Mouse (Mus musculus) megakaryocyte, adult 5-6 weeks (primary cell): ENCODE data around the gene Gm20509. TPM values are rescaled to one million over a fixed set of nuclear protein-coding genes. Genes with fewer than 3 reads are reported as not detected.
"Not testable (repeated sequence)": the region's sequence is repeated elsewhere in the genome, so short reads cannot be mapped to it uniquely, and the experiment has no call there.

Experiments
- ATAC-seq: 2 replicates; pipeline ENCODE4 v1.8.0; 2016; ENCODE audit warnings: mild to moderate bottlenecking, inconsistent platforms; ENCODE audit not compliant: poor library complexity, severe bottlenecking
- total RNA-seq, 2 experiments: library from RNA; stranded (forward) in 1 of 2; stranded (reverse) in 1 of 2; fragments of 153-499, 151-499 nt in 1 of 2; fragments of 221-1000, 200-1000 nt in 1 of 2; gene quantifications; 2 replicates each; pipeline versions ENCODE4 v1.2.3 to v1.2.4; 2015 to 2017

The Gm20509 gene
- not detected in 2 replicates for total RNA-seq (2015)
- not detected in 2 replicates for total RNA-seq (2017)

DNA sequence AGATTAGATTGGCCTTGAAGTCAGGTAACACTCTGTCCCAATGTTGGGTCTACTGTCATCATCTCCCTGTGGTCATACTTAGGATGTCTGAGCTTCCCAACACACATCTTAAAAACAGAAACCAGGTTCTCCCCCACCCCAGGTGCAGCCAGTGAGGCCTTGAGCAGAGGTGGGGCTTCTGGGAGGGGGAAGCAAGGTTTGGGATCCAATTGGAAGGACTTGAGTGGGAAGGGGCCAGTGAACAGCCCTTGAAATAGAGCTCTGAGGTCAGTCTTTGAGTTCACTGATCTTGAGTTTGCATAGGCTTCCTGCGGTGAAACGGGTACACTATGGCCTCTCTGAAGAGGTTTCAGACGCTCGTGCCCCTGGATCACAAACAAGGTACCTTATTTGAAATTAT is at the start of gene Gm20509:
Gene Gm20509, plus strand, starts transcription at position 290 of the 400 bp plus-strand sequence.
- ATAC-seq: no peak

GRCm38 (mm10) chr9:73055441-73055911 is 46.8 kb upstream of the Gm20509 start:
- no peak for ATAC-seq

GRCm38 (mm10) chr9:73059224-73059623 is 43.0 kb upstream of the Gm20509 start:
- ATAC-seq: peak; percentile 78

DNA sequence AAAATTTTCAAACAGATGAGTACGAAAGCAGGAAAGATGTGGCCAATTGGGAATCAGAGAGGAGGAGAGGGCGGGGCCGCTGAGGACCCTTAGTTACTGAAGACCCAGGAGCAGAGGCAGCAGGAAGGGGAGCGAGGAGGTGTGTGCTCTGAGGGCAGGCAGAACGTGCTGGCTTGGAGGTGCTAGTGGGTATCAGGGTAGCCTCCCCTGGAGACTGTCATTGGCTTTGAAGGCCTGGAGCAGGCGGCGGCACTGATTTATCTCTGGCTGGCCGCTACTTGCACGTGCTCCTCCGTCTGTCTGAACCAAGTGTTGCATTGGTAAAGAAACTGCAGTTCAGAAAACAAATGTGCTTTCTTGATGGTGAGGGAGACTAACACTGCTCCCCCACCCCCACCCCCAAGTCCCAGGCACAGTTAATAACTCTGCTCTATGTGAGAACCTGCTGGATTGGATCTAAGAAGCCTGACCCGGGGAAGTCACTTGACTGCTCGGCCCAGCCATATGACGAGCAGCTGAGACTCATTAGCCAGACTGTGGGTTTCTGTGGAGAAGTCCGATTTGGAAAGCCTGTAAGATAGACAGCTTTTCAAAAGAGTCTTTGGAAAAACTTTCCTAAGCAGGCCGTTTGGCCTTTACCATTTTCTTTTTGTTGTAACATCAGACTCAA is 38.5 kb upstream of the Gm20509 start:
- ATAC-seq: no peak

DNA sequence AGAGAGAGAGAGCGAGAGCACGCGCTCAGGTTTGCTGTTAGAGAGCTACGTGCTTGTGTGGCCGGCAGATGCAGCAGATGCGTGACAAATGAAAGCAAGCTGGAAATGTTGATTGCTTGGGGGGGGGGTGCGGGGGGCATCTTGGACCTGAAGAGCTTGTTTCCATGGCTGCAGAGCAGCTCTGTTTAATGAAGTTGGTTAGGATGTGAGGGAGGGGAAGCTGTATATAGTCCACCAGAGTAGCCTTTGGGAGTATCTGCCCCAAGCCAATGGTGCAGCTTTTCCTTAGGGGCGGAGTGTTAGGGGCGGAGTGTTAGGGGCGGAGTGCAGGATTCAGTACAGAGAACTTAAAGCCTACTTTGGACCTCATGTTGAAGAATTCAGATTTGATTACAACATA is 35.2 kb upstream of the Gm20509 start:
- no peak; the same call in 1 of the 2 replicates for ATAC-seq

DNA sequence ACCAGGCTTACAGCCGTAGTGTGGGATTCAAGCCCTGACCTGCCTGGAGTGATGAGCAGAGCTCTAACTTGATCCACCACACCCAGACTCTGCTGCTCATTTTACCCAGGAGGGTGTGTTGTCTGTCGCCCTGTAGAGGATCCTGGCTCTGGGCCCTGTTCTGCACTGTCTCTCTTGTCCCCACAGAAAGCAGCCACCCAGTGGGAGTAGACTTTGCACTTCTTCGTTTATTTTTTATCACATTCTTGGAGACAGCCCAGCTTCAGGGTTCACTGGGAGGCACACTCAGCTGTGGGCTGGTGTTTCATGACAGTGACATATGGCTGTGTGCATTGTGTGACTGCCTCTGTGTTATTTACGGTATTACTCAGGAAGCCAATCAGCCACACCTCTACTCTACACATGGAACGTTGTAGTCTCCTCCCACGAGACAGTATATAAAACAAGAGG is 34.0 kb upstream of the Gm20509 start:
- ATAC-seq: no peak

DNA sequence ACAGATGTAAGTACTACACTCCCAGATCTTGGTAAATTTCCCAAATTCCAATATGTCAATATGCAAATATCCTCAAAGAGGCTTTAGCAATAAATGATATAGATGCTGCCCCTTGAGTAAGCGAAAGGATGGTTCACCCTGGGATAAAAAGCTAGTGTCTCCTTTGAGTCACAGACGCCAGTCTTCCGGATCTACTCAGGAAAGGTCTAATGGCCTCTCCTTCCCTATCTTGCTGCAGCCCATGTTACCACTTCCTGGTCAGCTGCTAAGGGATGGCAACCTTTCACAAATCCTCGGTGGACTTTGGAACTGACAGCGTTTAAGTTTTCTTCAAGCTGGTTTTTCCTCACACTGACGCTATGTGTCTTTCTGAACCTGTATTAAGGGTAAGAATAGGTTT is 33.6 kb upstream of the Gm20509 start:
- ATAC-seq: peak; percentile 28; the same call in 1 of the 2 replicates

GRCm38 (mm10) chr9:73070971-73071659 is 31.2 kb upstream of the Gm20509 start:
- ATAC-seq: peak; percentile 51

GRCm38 (mm10) chr9:73072426-73072825 is 29.8 kb upstream of the Gm20509 start:
- ATAC-seq: peak; percentile 43

GRCm38 (mm10) chr9:73073169-73073568 is 29.1 kb upstream of the Gm20509 start:
- peak; percentile 47 for ATAC-seq

DNA sequence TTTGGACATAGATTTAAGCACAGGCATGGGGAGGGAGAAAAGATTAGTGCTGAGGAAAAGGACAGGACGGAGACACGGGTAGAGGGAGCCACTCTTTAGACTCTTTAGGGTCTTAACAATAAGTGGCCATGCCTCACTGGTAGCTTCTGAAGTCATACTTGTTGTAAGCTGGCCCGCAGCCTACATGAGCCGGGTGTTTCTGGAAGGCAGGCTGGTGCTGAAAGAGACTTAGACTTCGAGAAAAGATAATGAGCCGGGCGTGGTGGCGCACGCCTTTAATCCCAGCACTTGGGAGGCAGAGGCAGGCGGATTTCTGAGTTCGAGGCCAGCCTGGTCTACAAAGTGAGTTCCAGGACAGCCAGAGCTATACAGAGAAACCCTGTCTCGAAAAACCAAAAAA is 22.9 kb upstream of the Gm20509 start:
- not testable (repeated sequence) for ATAC-seq

DNA sequence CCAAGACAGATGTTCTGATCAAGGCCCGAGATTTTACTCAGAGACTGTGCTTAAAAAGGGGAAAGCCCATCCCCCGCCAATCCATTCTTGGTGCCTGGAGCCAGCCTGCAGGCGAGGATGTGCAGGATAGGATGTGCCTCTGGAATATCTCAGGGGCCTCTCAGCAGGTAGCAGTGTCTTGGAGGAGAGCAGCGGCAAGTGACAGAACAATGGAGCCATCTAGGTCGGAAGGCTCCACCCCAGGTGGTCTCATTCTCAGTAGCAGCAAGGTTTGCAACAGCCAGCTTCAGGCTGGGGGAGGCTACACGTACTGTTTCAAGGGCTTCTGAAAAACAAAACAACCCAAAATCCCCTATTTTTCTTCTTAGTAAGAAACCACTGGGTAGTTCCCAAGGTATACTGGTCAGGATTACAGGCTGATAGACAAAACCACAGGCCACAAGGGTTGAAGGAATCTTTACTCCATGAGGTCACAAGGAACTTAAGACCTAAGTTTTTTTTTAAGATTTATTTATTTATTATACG is 22.4 kb upstream of the Gm20509 start:
- no peak for ATAC-seq

- ATAC-seq: no peak
These were observed 19.8 kb upstream of the Gm20509 start for GRCm38 (mm10) chr9:73082291-73083000.

- 0 out of 2 replicates have a peak, but pooled peaks have one; percentile 15 for ATAC-seq
These were observed 18.3 kb upstream of the Gm20509 start for GRCm38 (mm10) chr9:73083956-73084355.

DNA sequence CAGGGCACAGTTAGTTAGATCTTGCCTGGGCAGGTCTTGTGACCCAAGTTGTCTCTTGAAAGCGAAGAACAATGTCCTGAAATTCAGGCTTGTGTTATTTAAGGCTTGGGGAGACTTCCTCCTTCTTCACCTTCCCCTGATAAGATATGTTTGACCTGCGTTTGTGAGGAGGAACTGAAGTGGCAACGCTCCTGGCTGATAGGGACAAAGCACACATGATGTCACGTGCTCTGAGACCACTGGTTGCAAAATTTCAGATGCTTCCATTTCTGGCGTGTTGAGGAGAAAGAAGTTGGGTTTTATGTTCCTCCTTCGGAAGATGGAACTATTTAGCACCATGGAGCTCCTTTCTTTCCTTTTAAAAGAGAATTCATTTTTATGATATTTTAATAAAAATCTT is 16.4 kb upstream of the Gm20509 start:
- peak; percentile 47 for ATAC-seq

GRCm38 (mm10) chr9:73087121-73087520 is 15.1 kb upstream of the Gm20509 start:
- peak; percentile 27 for ATAC-seq

DNA sequence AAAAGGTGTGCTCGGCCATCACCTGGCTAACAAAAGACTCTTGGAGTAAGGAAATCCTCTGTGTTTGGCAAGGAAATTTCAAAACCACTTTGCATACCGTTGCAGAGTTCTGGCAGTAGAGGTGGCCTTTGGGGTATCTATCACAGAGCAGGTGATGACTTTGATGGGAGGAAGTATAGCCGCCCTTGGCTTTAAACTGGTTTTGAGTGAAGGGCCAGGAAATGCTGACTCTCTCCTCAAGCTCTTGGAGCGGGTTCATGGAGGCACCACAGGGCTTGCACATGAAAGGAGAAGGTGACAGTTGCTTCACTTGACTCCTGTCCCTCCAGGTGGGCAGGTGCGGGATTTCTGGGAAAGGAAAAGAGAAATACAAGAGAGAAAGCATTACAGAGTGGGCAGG is 14.7 kb upstream of the Gm20509 start:
- no peak for ATAC-seq

- ATAC-seq: peak; percentile 78
These were observed 12.9 kb upstream of the Gm20509 start for GRCm38 (mm10) chr9:73089222-73089920.

DNA sequence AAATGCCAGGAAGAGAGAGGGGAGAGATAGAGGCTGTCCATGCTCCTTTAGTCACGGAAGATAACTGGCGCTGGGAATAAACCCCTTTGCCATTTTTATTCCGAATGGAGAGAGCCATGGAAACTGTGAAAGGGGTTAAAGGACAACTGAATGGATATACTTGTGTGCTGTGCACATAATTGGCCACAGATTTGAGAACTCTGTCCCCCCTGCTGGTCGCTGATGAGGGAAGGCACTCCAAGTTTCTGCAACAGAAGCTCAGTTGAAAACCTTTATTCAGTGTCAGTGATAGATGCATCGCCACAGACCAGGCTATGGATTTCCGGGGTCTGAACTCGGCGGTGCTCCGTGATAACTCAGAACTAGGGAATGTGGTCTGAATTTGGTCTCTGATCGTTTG is 12.1 kb upstream of the Gm20509 start:
- ATAC-seq: no peak

DNA sequence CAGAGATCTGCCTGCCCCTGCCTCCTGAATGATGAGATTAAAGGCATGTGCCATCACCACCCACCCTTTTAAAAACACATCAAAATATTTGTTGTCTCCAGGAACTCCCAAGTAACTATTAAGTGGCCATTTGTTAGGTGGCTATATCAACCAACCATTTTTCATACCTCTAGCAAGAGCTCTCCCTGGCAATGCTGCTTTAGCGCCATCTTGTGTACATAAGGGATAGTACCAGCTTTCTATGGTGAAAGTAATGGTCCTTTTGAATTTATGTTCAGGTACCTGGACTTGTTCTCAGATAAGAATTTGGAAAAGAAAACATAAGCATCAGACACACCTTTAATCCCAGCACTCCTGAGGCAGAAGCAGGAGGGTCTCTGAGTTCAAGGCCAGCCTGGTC is 10.5 kb upstream of the Gm20509 start:
- peak; percentile 28 for ATAC-seq

- ATAC-seq: no peak
These were observed 7.7 kb upstream of the Gm20509 start for GRCm38 (mm10) chr9:73094580-73094979.
